Mouse (Mus musculus) embryonic facial prominence, embryonic 12.5 days (tissue): ENCODE measurements around the gene Shank2. TPM values are rescaled to one million over a fixed set of nuclear protein-coding genes. Genes with fewer than 3 reads are reported as not detected.

Source experiments
- ATAC-seq: fragments of 200-750 bp; cut with Nextera tagmentation; 2 replicates; pipeline ENCODE4 v1.8.0; 2017; ENCODE audit not compliant: insufficient number of reproducible peaks, insufficient read depth, low FRiP score, low TSS enrichment
- H3K27ac ChIP-seq: fragments of 300-500 bp; sonication (generic); 2 replicates; pipeline ENCODE4 v1.5.1; 2016; ENCODE audit warnings: mild to moderate bottlenecking
- H3K27me3 ChIP-seq: fragments of 300-500 bp; sonication (generic); 2 replicates; pipeline ENCODE4 v1.6.1; 2016; ENCODE audit warnings: mild to moderate bottlenecking, moderate library complexity
- H3K36me3 ChIP-seq: fragments of 300-500 bp; sonication (generic); 2 replicates; pipeline ENCODE4 v1.6.1; 2016; ENCODE audit warnings: mild to moderate bottlenecking
- H3K4me1 ChIP-seq: fragments of 300-500 bp; sonication (generic); 2 replicates; pipeline ENCODE4 v1.6.1; 2016
- H3K4me2 ChIP-seq: fragments of 300-500 bp; sonication (generic); replicated peaks from 2 replicates; pipeline ENCODE4 v1.6.1; 2016; ENCODE audit warnings: mild to moderate bottlenecking, moderate library complexity
- H3K4me3 ChIP-seq: fragments of 300-500 bp; sonication (generic); 2 replicates; pipeline ENCODE4 v1.5.1; 2016; ENCODE audit warnings: mild to moderate bottlenecking
- H3K9ac ChIP-seq: fragments of 300-500 bp; sonication (generic); 2 replicates; pipeline ENCODE4 v1.6.1; 2016; ENCODE audit warnings: mild to moderate bottlenecking, moderate library complexity
- H3K9me3 ChIP-seq: fragments of 300-500 bp; sonication (generic); 2 replicates; pipeline ENCODE4 v1.6.1; 2016; ENCODE audit warnings: mild to moderate bottlenecking, moderate library complexity
- WGBS: fragments of 180-500 bp; shearing (Covaris S2); methylation state at CpG from one replicate; pipeline ENCODE4 v1.1.7; 2016; 5-methylcytosine and 5-hydroxymethylcytosine counted together
- polyA plus RNA-seq: library from polyadenylated mRNA; unstranded; fragments of >200 nt; fragmentation: Nextera tagmentation; extraction: Ambion mirVana; gene quantifications from 2 replicates; pipeline ENCODE4 v1.2.1, GENCODE M21; 2016

Gene Shank2
- polyA plus RNA-seq, 1 experiment from 2014 or later, result 1.00 TPM

- H3K9ac ChIP-seq, result no peak overlapping the region
- no peaks in the 10 kb centered on the region for H3K27me3 ChIP-seq
- ATAC-seq, result peak; percentile 50; the same call in 1 of the 2 replicates
- H3K4me2 ChIP-seq, result no peak overlapping the region
- 51% methylated on average over 16 of the region's 16 CpGs for WGBS
- H3K36me3 ChIP-seq, result no peaks in the 10 kb centered on the region
- H3K4me3 ChIP-seq, result no peak overlapping the region
- H3K27ac ChIP-seq, result peak overlapping the region; percentile 41; the same call in 1 of the 2 replicates
- peaks cover 23% of the 10 kb centered on the region for H3K4me1 ChIP-seq
- no peaks in the 10 kb centered on the region for H3K9me3 ChIP-seq
These were observed 416.1 kb downstream of the Shank2 start for GRCm38 (mm10) chr7:144417644-144418343.

DNA sequence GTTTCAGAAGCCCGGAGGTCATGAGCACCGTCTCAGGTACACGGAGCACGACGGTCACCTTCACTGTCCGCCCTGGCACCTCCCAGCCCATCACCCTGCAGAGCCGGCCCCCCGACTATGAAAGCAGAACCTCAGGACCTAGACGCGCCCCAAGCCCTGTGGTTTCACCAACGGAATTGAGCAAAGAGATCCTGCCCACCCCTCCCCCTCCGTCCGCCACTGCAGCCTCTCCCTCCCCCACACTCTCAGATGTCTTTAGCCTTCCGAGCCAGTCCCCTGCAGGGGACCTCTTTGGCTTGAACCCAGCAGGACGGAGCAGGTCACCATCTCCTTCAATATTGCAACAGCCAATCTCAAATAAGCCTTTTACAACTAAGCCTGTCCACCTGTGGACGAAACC, 418.8 kb downstream of the Shank2 start:
- Histone ChIP-seq H3K27ac (no peak overlapping the region), H3K36me3 (no peaks in the 10 kb centered on the region), H3K9me3 (no peaks in the 10 kb centered on the region), H3K4me2 (no peak overlapping the region; the same call in 1 of the 2 replicates), H3K27me3 (no peaks in the 10 kb centered on the region), H3K4me1 (peaks cover 23% of the 10 kb centered on the region), H3K9ac (no peak overlapping the region), H3K4me3 (no peak overlapping the region)
- no peak for ATAC-seq
- 17% methylated on average over 16 of the region's 16 CpGs for WGBS

GRCm38 (mm10) chr7:144421478-144421877, 419.8 kb downstream of the Shank2 start:
- Histone ChIP-seq H3K27me3 (no peaks in the 10 kb centered on the region), H3K9ac (no peak overlapping the region), H3K4me3 (no peak overlapping the region), H3K9me3 (no peaks in the 10 kb centered on the region), H3K36me3 (no peaks in the 10 kb centered on the region), H3K4me1 (peaks cover 23% of the 10 kb centered on the region), H3K27ac (no peak overlapping the region), H3K4me2 (no peak overlapping the region)
- no peak for ATAC-seq
- 67% methylated on average over 6 of the region's 6 CpGs for WGBS

- Histone ChIP-seq H3K27me3 (no peaks in the 10 kb centered on the region), H3K4me1 (no peaks in the 10 kb centered on the region), H3K4me2 (no peak overlapping the region), H3K9me3 (no peaks in the 10 kb centered on the region), H3K4me3 (no peak overlapping the region), H3K36me3 (no peaks in the 10 kb centered on the region), H3K9ac (no peak overlapping the region), H3K27ac (no peak overlapping the region)
- ATAC-seq, result no peak
- WGBS, result 10% methylated on average over 8 of the region's 8 CpGs
These were observed 424.2 kb downstream of the Shank2 start for GRCm38 (mm10) chr7:144425953-144426352.

DNA sequence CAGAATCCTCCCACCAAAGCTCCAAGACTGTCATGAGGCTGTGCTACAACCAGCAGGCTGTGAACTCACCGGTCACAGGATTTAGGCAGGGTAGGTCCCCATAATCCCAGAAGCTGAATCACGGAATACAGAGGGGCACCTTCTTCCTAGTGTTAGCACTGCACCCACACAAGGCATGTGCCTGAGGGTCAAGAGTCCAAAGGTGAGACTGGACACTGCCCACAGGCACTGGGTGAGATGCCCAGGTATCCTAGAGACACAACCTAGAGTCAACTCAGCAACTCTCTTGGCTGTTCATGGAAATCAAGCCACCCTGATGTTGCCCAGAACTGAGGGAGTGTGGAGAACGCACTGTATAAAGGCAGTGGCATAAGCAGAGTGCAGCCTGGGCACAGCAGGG, 424.9 kb downstream of the Shank2 start:
- H3K27me3 ChIP-seq, result no peaks in the 10 kb centered on the region
- H3K36me3 ChIP-seq, result no peaks in the 10 kb centered on the region
- ATAC-seq, result no peak
- H3K9me3 ChIP-seq, result no peaks in the 10 kb centered on the region
- no peak overlapping the region for H3K4me3 ChIP-seq
- H3K9ac ChIP-seq, result no peak overlapping the region
- no peak overlapping the region for H3K27ac ChIP-seq
- H3K4me1 ChIP-seq, result no peaks in the 10 kb centered on the region
- no peak overlapping the region for H3K4me2 ChIP-seq
- WGBS, result 86% methylated on average over 3 of the region's 3 CpGs

- Histone ChIP-seq H3K4me2 (no peak overlapping the region), H3K4me3 (no peak overlapping the region), H3K36me3 (no peaks in the 10 kb centered on the region), H3K9ac (no peak overlapping the region), H3K4me1 (no peaks in the 10 kb centered on the region), H3K27ac (no peak overlapping the region), H3K9me3 (no peaks in the 10 kb centered on the region), H3K27me3 (no peaks in the 10 kb centered on the region)
- 89% methylated on average over 3 of the region's 3 CpGs for WGBS
- no peak for ATAC-seq
These were observed 425.7 kb downstream of the Shank2 start for GRCm38 (mm10) chr7:144427460-144427859.

DNA sequence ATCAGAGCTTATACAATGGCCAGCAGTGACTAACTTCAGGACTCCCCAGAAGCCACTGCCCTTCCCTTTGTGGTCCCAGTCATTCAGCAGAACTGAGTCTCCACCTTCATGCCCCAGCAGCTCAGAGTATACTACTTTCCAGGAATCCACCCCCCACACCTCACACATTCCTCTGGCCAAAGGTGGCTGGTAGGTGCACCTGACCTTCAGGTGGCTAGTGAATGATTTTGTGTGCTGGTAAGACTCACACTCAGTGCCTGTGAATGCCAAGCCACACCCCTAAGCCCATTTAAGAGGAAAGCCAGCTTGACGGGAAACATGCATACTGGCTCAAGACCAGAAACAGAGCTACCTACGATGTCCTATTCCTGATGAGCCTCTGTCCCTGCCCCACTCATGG, 431.2 kb downstream of the Shank2 start:
- ATAC-seq, result no peak
- no peaks in the 10 kb centered on the region for H3K27me3 ChIP-seq
- H3K4me2 ChIP-seq, result no peak overlapping the region
- H3K4me3 ChIP-seq, result no peak overlapping the region
- H3K9me3 ChIP-seq, result no peaks in the 10 kb centered on the region
- no peaks in the 10 kb centered on the region for H3K4me1 ChIP-seq
- H3K36me3 ChIP-seq, result peaks cover 24% of the 10 kb centered on the region
- H3K27ac ChIP-seq, result no peak overlapping the region
- 71% methylated on average over 2 of the region's 2 CpGs for WGBS
- no peak overlapping the region for H3K9ac ChIP-seq

- H3K27me3 ChIP-seq, result no peaks in the 10 kb centered on the region
- no peaks in the 10 kb centered on the region for H3K4me1 ChIP-seq
- H3K9me3 ChIP-seq, result no peaks in the 10 kb centered on the region
- no peak overlapping the region for H3K9ac ChIP-seq
- no peak overlapping the region for H3K27ac ChIP-seq
- no peak overlapping the region for H3K4me3 ChIP-seq
- 98% methylated on average over 7 of the region's 7 CpGs for WGBS
- no peak overlapping the region for H3K4me2 ChIP-seq
- no peak for ATAC-seq
- H3K36me3 ChIP-seq, result peaks cover 78% of the 10 kb centered on the region
These were observed 437.1 kb downstream of the Shank2 start for GRCm38 (mm10) chr7:144438811-144439210.

- Histone ChIP-seq H3K4me2 (no peak overlapping the region), H3K27me3 (no peaks in the 10 kb centered on the region)
- ATAC-seq, result no peak
These were observed 439.7 kb downstream of the Shank2 start for GRCm38 (mm10) chr7:144441466-144441865.

GRCm38 (mm10) chr7:144441976-144442375, 440.2 kb downstream of the Shank2 start:
- H3K9me3 ChIP-seq, result no peaks in the 10 kb centered on the region
- H3K4me2 ChIP-seq, result no peak overlapping the region
- ATAC-seq, result no peak
- no peaks in the 10 kb centered on the region for H3K4me1 ChIP-seq
- peaks cover 94% of the 10 kb centered on the region for H3K36me3 ChIP-seq
- no peaks in the 10 kb centered on the region for H3K27me3 ChIP-seq
- H3K27ac ChIP-seq, result no peak overlapping the region
- whole genome bisulfite sequencing, result 91% methylated on average over 4 of the region's 4 CpGs
- no peak overlapping the region for H3K9ac ChIP-seq
- H3K4me3 ChIP-seq, result no peak overlapping the region

More at GRCm38 (mm10) chr7:144441466-144441865, 439.7 kb downstream of the Shank2 start:
- no peaks in the 10 kb centered on the region for H3K4me1 ChIP-seq
- H3K4me3 ChIP-seq, result no peak overlapping the region
- 92% methylated on average over 11 of the region's 11 CpGs for WGBS
- H3K9ac ChIP-seq, result no peak overlapping the region
- H3K9me3 ChIP-seq, result no peaks in the 10 kb centered on the region
- peaks cover 95% of the 10 kb centered on the region for H3K36me3 ChIP-seq
- H3K27ac ChIP-seq, result no peak overlapping the region

DNA sequence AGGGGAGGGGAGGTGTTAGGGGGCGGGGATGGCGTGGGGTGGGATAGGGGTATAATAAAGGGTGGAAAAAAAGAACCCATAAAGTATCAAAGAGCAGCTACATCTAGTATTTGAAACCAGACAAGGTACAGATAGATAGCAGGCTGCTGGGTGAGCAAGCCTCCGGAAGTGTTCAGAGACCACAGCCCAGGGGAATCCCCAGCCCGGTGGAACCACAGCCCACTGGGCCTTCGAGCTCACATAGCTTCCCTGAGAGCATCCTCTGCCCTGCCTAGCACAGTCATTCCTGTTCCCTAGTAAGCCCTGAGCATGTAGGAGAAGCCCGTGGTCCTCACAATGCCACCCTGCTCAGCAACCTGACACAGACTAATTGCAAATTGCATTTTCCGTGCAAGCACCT, 443.1 kb downstream of the Shank2 start:
- Histone ChIP-seq H3K4me2 (no peak overlapping the region), H3K27me3 (no peaks in the 10 kb centered on the region), H3K4me1 (no peaks in the 10 kb centered on the region), H3K27ac (no peak overlapping the region), H3K9ac (no peak overlapping the region), H3K36me3 (peaks cover 94% of the 10 kb centered on the region), H3K9me3 (no peaks in the 10 kb centered on the region), H3K4me3 (no peak overlapping the region)
- WGBS, result 94% methylated on average over 7 of the region's 7 CpGs
- ATAC-seq, result no peak

- Histone ChIP-seq H3K4me2 (no peak overlapping the region), H3K36me3 (peaks cover 92% of the 10 kb centered on the region), H3K9ac (no peak overlapping the region), H3K27ac (no peak overlapping the region), H3K4me1 (no peaks in the 10 kb centered on the region), H3K9me3 (no peaks in the 10 kb centered on the region), H3K4me3 (no peak overlapping the region), H3K27me3 (no peaks in the 10 kb centered on the region)
- ATAC-seq, result no peak
- WGBS, result 74% methylated on average over 3 of the region's 3 CpGs
These were observed 445.4 kb downstream of the Shank2 start for GRCm38 (mm10) chr7:144447146-144447545.
